Mouse (Mus musculus): ENCODE results near the gene Exoc3l2. TPM values are rescaled to one million over a fixed set of nuclear protein-coding genes. Genes with fewer than 3 reads are reported as not detected.
"Not testable (repeated sequence)": the region's sequence is repeated elsewhere in the genome, so short reads cannot be mapped to it uniquely, and the experiment has no call there.

Gene Exoc3l2
- polyA plus RNA-seq, 1 experiment from 2014 or later = 2.7 TPM

DNA sequence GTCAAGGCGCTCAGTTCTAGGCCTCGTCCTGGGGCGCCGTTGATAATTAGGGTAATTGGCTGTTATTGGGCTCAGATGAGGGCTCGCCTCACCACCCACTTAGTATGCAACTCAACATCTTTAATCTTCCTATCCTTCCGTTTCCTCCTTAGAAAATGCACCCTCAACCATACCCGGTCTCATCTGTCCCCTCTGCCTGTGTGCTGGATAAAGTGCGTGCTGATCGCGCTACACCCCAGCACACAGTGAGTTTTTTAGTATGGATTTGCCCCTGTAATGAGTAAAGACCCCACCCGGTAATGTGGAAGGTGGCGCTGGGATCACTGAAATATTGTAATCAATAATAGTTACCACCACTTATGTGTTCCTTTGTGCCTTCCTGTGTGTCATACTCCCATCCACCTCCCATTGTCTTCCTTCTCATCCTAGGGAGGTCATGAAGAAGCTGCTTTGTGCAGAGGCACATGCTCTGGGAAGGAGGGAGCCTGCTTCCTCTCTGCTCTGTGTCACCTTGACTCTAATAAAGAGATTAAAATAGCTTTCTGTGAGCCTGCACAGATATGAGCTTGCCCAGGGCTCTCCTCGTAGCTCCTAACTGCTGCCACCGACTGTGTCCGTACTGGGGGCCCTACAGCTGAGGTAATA is 45.9 kb downstream of the Exoc3l2 start:
- 0 out of 2 replicates have a peak, but pooled peaks cover 3% of the 10 kb centered on the region for H3K36me3 ChIP-seq (ENCODE audit: control insufficient read depth, insufficient read depth, low read length)
- no peak for ATAC-seq (replicated peaks; ENCODE audit: insufficient number of reproducible peaks, low FRiP score, low TSS enrichment)
- H3K9me3 ChIP-seq (replicated peaks; ENCODE audit: control insufficient read depth, low read length) = no peaks in the 10 kb centered on the region
- H3K27ac ChIP-seq (ENCODE audit: low read depth, low read length) = peak overlapping the region; percentile 89
- peak overlapping the region; percentile 83 for H3K4me3 ChIP-seq (ENCODE audit: low read depth, low read length)
- peaks cover 7% of the 10 kb centered on the region; the same call in 1 of the 2 replicates for H3K4me1 ChIP-seq (ENCODE audit: control insufficient read depth, insufficient read depth, low read length)
- peak overlapping the region; percentile 99 for H3K4me2 ChIP-seq
- H3K27me3 ChIP-seq (ENCODE audit: control insufficient read depth, insufficient read depth, low read length) = no peaks in the 10 kb centered on the region
- 5% methylated on average over 15 of the region's 15 CpGs for WGBS (ENCODE audit: insufficient replicate concordance)
- H3K9ac ChIP-seq (ENCODE audit: low read depth, low read length) = peak overlapping the region; percentile 94

DNA sequence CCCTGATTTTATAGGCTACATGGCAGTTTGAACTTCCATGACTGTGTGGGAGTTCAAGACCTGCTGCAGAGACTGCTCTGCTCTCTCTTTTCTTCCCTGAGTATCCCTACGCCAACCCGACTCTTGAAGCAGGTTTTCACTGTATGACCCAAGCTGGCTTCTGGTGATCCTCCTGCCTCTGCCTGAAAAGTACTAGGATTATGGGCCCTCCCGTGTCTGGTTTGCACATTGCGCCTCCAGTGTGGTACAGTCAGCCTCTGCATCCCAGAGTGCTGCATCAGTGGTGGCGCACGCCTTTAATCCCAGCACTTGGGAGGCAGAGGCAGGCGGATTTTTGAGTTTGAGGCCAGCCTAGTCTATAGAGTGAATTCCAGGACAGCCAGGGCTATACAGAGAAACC is 46.7 kb downstream of the Exoc3l2 start:
- Histone ChIP-seq H3K9ac (ENCODE audit: low read depth, low read length) (no peak overlapping the region; the same call in 1 of the 2 replicates), H3K27me3 (ENCODE audit: control insufficient read depth, insufficient read depth, low read length) (no peaks in the 10 kb centered on the region), H3K4me2 (peak overlapping the region; percentile 99), H3K4me1 (ENCODE audit: control insufficient read depth, insufficient read depth, low read length) (peaks cover 7% of the 10 kb centered on the region; the same call in 1 of the 2 replicates), H3K9me3 (replicated peaks; ENCODE audit: control insufficient read depth, low read length) (no peaks in the 10 kb centered on the region), H3K27ac (ENCODE audit: low read depth, low read length) (peak overlapping the region; percentile 89), H3K4me3 (ENCODE audit: low read depth, low read length) (peak overlapping the region; percentile 83; the same call in 1 of the 2 replicates), H3K36me3 (ENCODE audit: control insufficient read depth, insufficient read depth, low read length) (0 out of 2 replicates have a peak, but pooled peaks cover 3% of the 10 kb centered on the region)
- 92% methylated on average over 7 of the region's 7 CpGs for WGBS (ENCODE audit: insufficient replicate concordance)
- ATAC-seq (replicated peaks; ENCODE audit: insufficient number of reproducible peaks, low FRiP score, low TSS enrichment) = no peak

DNA sequence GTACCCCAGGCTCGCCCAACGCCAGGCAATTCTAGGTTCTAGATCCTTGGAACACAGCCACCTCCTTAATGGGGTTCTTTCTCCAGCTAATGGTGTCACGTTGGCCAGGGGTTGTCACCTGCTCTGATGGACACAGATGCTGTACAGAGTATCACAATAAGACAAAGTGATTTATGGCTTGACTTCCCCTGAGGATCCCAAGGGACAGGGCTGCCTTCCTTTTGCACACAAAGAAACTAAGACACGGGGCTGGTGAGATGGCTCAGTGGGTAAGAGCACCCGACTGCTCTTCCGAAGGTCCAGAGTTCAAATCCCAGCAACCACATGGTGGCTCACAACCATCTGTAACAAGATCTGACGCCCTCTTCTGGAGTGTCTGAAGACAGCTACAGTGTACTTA is 48.8 kb downstream of the Exoc3l2 start:
- not testable (repeated sequence) for H3K27ac ChIP-seq (ENCODE audit: low read depth, low read length); H3K36me3 ChIP-seq (ENCODE audit: control insufficient read depth, insufficient read depth, low read length); H3K4me3 ChIP-seq (ENCODE audit: low read depth, low read length); H3K9me3 ChIP-seq (replicated peaks; ENCODE audit: control insufficient read depth, low read length); H3K27me3 ChIP-seq (ENCODE audit: control insufficient read depth, insufficient read depth, low read length); H3K9ac ChIP-seq (ENCODE audit: low read depth, low read length); H3K4me1 ChIP-seq (ENCODE audit: control insufficient read depth, insufficient read depth, low read length); ATAC-seq (replicated peaks; ENCODE audit: insufficient number of reproducible peaks, low FRiP score, low TSS enrichment); H3K4me2 ChIP-seq
- 83% methylated on average over 6 of the region's 7 CpGs for WGBS (ENCODE audit: insufficient replicate concordance)

DNA sequence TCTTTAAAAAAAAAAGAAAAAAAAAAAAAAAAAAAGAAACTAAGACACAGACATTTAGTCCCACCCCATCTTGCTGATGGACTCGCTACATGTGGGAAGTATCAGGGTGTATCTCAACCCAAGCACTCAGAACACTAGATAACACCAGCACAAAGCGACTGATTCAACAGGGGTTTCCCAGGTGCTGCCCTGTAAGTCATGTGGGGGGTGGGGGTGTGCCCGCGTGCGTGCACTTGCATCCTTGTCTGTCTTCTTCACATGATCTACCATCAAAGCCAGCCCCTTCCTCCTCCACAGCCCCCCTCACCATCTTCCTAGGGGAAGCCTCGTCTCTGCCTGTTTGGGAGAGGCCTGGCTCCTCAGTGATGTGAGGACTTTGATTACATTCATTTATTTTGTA is 49.2 kb downstream of the Exoc3l2 start:
- no peak overlapping the region for H3K27ac ChIP-seq (ENCODE audit: low read depth, low read length)
- no peaks in the 10 kb centered on the region for H3K9me3 ChIP-seq (replicated peaks; ENCODE audit: control insufficient read depth, low read length)
- no peak overlapping the region for H3K4me2 ChIP-seq
- 69% methylated on average over 6 of the region's 6 CpGs for WGBS (ENCODE audit: insufficient replicate concordance)
- H3K4me1 ChIP-seq (ENCODE audit: control insufficient read depth, insufficient read depth, low read length) = peaks cover 7% of the 10 kb centered on the region; the same call in 1 of the 2 replicates
- no peak for ATAC-seq (replicated peaks; ENCODE audit: insufficient number of reproducible peaks, low FRiP score, low TSS enrichment)
- H3K9ac ChIP-seq (ENCODE audit: low read depth, low read length) = no peak overlapping the region
- H3K36me3 ChIP-seq (ENCODE audit: control insufficient read depth, insufficient read depth, low read length) = 0 out of 2 replicates have a peak, but pooled peaks cover 3% of the 10 kb centered on the region
- peaks cover 14% of the 10 kb centered on the region for H3K27me3 ChIP-seq (ENCODE audit: control insufficient read depth, insufficient read depth, low read length)
- H3K4me3 ChIP-seq (ENCODE audit: low read depth, low read length) = no peak overlapping the region

DNA sequence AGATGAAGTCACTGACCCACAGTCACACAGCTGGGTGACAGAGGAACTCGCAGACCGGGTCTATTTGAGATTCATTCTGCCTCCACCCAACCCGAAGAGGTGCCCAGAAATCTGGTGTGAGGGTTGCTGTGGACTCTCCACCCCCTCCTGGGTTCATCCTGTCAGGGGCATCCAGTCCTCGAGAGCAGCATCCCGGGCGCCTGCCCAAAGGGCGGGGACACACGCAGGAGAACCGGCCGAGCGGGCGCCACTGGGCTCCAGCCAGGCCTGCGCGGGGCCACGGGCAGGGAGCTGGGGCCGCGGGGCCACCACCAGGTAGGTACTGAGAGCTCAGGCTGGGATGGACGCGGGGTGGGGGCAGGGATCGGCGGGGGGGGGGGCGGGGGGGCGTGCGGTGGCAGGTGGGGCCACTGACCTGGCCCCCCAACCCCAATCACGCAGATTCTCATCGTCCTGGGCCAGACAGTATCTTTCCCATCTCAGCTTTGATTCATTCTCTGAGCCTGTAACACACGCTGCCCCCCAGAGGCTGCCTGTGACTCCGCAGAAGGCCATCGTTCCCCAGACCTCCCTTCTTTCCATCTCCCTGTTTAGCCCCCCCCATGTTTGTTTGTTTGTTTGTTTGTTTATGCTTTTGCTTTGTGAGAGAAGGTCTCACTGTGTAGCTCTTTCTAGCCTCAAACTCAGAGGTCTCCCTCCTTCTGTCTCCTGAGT is 54.7 kb downstream of the Exoc3l2 start, which contains the start of gene Nkpd1:
Gene Nkpd1 (plus strand): TSS at position 187 of the 714 bp plus-strand sequence.
- peak within 1 kb of the TSS; percentile 51 for H3K4me2 ChIP-seq
- H3K9ac ChIP-seq (ENCODE audit: low read depth, low read length) = peak within 1 kb of the TSS; percentile 50; the same call in 1 of the 2 replicates
- no peaks in the 10 kb centered on the region for H3K9me3 ChIP-seq (replicated peaks; ENCODE audit: control insufficient read depth, low read length)
- H3K27me3 ChIP-seq (ENCODE audit: control insufficient read depth, insufficient read depth, low read length) = peaks cover 66% of the 10 kb centered on the region
- peaks cover 13% of the 10 kb centered on the region for H3K4me1 ChIP-seq (ENCODE audit: control insufficient read depth, insufficient read depth, low read length)
- WGBS (ENCODE audit: insufficient replicate concordance) = 7% methylated on average over 22 of the region's 29 CpGs
- ATAC-seq (replicated peaks; ENCODE audit: insufficient number of reproducible peaks, low FRiP score, low TSS enrichment) = no peak
- H3K36me3 ChIP-seq (ENCODE audit: control insufficient read depth, insufficient read depth, low read length) = no peaks in the 10 kb centered on the region
- no peak within 1 kb of the TSS for H3K27ac ChIP-seq (ENCODE audit: low read depth, low read length)
- no peak within 1 kb of the TSS for H3K4me3 ChIP-seq (ENCODE audit: low read depth, low read length)

DNA sequence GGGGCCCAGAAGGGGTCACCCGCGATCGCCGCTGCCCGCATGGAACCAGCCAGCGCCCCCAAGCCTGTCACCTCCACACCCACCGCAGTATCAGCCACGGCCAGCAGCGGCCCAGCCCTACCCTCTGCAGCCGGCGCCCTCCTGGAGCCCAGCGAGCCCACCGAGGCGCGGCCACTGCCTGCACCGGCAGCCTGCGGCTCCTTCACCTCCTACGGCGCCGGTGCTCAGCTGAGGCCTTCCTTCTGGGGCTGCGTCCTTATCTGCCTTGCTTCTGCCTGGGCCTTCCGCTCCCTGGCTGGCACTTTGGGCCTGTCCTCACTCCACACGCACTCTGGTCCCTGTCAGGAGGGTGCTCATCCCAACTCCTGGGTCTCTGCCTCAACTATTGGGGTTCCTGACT is 56.9 kb downstream of the Exoc3l2 start:
- H3K36me3 ChIP-seq (ENCODE audit: control insufficient read depth, insufficient read depth, low read length) = no peaks in the 10 kb centered on the region
- H3K4me3 ChIP-seq (ENCODE audit: low read depth, low read length) = peak overlapping the region; percentile 37
- H3K4me2 ChIP-seq = peak overlapping the region; percentile 72
- peaks cover 89% of the 10 kb centered on the region for H3K27me3 ChIP-seq (ENCODE audit: control insufficient read depth, insufficient read depth, low read length)
- no peak overlapping the region for H3K27ac ChIP-seq (ENCODE audit: low read depth, low read length)
- 5% methylated on average over 22 of the region's 23 CpGs for WGBS (ENCODE audit: insufficient replicate concordance)
- H3K4me1 ChIP-seq (ENCODE audit: control insufficient read depth, insufficient read depth, low read length) = peaks cover 26% of the 10 kb centered on the region
- ATAC-seq (replicated peaks; ENCODE audit: insufficient number of reproducible peaks, low FRiP score, low TSS enrichment) = no peak
- H3K9me3 ChIP-seq (replicated peaks; ENCODE audit: control insufficient read depth, low read length) = no peaks in the 10 kb centered on the region
- H3K9ac ChIP-seq (ENCODE audit: low read depth, low read length) = peak overlapping the region; percentile 61; the same call in 1 of the 2 replicates

DNA sequence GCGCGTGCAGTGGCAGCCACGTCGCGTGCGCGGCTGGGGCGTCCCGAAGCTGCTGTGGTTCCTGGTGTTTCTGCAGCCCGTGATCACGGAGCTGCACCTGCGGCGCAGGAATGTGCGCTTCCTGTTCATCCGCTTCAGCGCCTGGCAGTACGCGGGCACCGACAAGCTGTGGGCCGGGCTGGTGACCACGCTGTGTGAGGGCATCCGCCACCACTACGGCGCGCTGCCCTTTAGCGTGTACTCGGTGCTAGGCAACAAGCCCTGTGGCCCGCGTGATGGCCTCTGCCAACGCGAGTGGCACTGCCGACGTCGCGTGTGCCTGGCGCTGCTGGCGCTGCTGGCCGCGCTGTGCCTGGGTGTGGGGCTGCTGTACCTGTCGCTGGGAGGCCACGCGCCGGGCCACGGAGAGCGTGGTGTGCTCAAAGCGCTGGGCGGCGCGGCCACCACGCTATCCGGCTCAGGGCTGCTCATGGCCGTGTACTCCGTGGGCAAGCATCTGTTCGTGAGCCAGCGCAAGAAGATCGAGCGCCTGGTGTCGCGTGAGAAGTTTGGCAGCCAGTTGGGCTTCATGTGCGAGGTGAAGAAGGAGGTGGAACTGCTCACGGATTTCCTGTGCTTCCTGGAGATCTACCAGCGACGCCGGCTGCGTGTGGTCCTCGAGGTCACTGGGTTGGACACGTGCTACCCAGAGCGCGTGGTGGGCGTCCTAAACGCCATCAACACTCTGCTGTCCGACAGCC is 60.1 kb downstream of the Exoc3l2 start:
- 14% methylated on average over 70 of the region's 72 CpGs for WGBS (ENCODE audit: insufficient replicate concordance)
- peak overlapping the region; percentile 82 for H3K4me2 ChIP-seq
- no peak for ATAC-seq (replicated peaks; ENCODE audit: insufficient number of reproducible peaks, low FRiP score, low TSS enrichment)
- no peak overlapping the region for H3K27ac ChIP-seq (ENCODE audit: low read depth, low read length)
- peak overlapping the region; percentile 44 for H3K4me3 ChIP-seq (ENCODE audit: low read depth, low read length)
- no peaks in the 10 kb centered on the region for H3K36me3 ChIP-seq (ENCODE audit: control insufficient read depth, insufficient read depth, low read length)
- no peaks in the 10 kb centered on the region for H3K9me3 ChIP-seq (replicated peaks; ENCODE audit: control insufficient read depth, low read length)
- peaks cover 22% of the 10 kb centered on the region for H3K4me1 ChIP-seq (ENCODE audit: control insufficient read depth, insufficient read depth, low read length)
- no peak overlapping the region for H3K9ac ChIP-seq (ENCODE audit: low read depth, low read length)
- H3K27me3 ChIP-seq (ENCODE audit: control insufficient read depth, insufficient read depth, low read length) = peaks cover 74% of the 10 kb centered on the region

DNA sequence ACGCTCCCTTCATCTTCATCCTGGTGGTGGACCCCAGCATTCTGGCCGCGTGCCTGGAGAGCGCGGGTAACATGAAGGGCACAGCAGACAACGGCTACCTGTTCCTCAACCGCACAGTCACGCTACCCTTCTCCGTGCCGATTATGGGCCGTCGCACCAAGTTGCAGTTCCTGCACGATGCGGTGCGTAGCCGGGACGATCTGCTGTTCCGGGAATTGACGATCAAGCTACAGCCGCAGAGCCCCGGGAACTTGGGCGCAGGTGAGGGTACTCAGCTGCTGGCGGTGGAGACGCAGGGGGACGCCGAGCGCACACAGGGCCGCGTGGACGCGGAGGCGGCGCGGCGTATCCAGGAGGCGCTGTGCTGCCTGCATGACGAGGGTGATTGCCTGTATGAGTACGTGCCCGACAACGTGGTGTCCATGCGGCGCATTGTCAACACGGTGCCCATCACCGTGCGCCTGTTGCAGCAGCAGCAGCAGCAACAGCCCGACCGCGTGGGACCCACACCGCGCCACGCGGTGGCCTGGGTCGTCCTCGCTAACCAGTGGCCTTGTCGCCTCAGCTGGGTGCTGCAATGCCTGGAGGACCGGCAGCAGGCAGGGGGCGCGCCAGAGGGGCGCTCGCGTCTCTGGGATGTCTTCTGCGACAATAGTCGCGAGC is 60.8 kb downstream of the Exoc3l2 start:
- 2% methylated on average over 64 of the region's 64 CpGs for WGBS (ENCODE audit: insufficient replicate concordance)
- peaks cover 22% of the 10 kb centered on the region for H3K4me1 ChIP-seq (ENCODE audit: control insufficient read depth, insufficient read depth, low read length)
- no peak overlapping the region for H3K27ac ChIP-seq (ENCODE audit: low read depth, low read length)
- no peaks in the 10 kb centered on the region for H3K36me3 ChIP-seq (ENCODE audit: control insufficient read depth, insufficient read depth, low read length)
- no peak for ATAC-seq (replicated peaks; ENCODE audit: insufficient number of reproducible peaks, low FRiP score, low TSS enrichment)
- peak overlapping the region; percentile 52; the same call in 1 of the 2 replicates for H3K9ac ChIP-seq (ENCODE audit: low read depth, low read length)
- peaks cover 67% of the 10 kb centered on the region for H3K27me3 ChIP-seq (ENCODE audit: control insufficient read depth, insufficient read depth, low read length)
- H3K4me3 ChIP-seq (ENCODE audit: low read depth, low read length) = peak overlapping the region; percentile 44
- no peaks in the 10 kb centered on the region for H3K9me3 ChIP-seq (replicated peaks; ENCODE audit: control insufficient read depth, low read length)
- peak overlapping the region; percentile 82 for H3K4me2 ChIP-seq

All from heart, embryonic 11.5 days (tissue).